Mouse (Mus musculus) CH12.LX (cell line): ENCODE measurements around the gene Gab1. TPM values are rescaled to one million over a fixed set of nuclear protein-coding genes. Genes with fewer than 3 reads are reported as not detected.

ENCODE experiments used
- DNase-seq: peaks from one replicate; pipeline ENCODE4 v3.0.0-alpha.2; 2013; ENCODE audit errors: extremely low read depth
- H3K27ac ChIP-seq: 2 replicates; pipeline ENCODE4 v1.5.1; 2012; ENCODE audit warnings: low read depth, mild to moderate bottlenecking, control low read depth, moderate library complexity; ENCODE audit not compliant: insufficient read depth
- H3K27me3 ChIP-seq: replicated peaks from 2 replicates; pipeline ENCODE3; 2012; ENCODE audit warnings: inconsistent platforms
- H3K36me3 ChIP-seq, 2 experiments: replicated peaks in 1 of 2; 2 replicates each; pipeline versions ENCODE3 to v1.6.1; 2012; ENCODE audit warnings: inconsistent platforms in 1 of 2, low read length in 1 of 2, mild to moderate bottlenecking in 1 of 2, mixed read lengths in 1 of 2, moderate library complexity in 1 of 2; ENCODE audit not compliant: control insufficient read depth in 1 of 2, insufficient read depth in 1 of 2
- H3K4me1 ChIP-seq, 2 experiments: 2 replicates each; pipeline ENCODE4 v1.6.1; 2012; ENCODE audit warnings: inconsistent platforms in 1 of 2, moderate library complexity in 1 of 2; ENCODE audit not compliant: insufficient read depth in 2 of 2, control insufficient read depth in 1 of 2
- H3K4me2 ChIP-seq: 2 replicates; pipeline ENCODE4 v1.6.1; 2012; ENCODE audit warnings: low read depth, mild to moderate bottlenecking, control low read depth; ENCODE audit not compliant: poor library complexity, insufficient read depth, severe bottlenecking
- H3K4me3 ChIP-seq, 3 experiments: fragments of 150-350 bp in 1 of 3; sonication (generic) in 1 of 3; replicated peaks in 1 of 3; 2 replicates each; pipeline versions ENCODE3 to v1.5.1; 2011 to 2012; ENCODE audit warnings: low read depth in 2 of 3, low read length in 2 of 3, mild to moderate bottlenecking in 2 of 3, moderate library complexity in 2 of 3, control low read depth in 1 of 3, improper control_type of control experiment in 1 of 3, inconsistent platforms in 1 of 3, mixed read lengths in 1 of 3; ENCODE audit not compliant: poor library complexity in 1 of 3
- H3K79me2 ChIP-seq: replicated peaks from 2 replicates; pipeline ENCODE4 v1.6.1; 2012; ENCODE audit warnings: mild to moderate bottlenecking, moderate library complexity; ENCODE audit not compliant: control insufficient read depth, poor library complexity, insufficient read depth, severe bottlenecking; ENCODE audit errors: extremely low read depth
- H3K9ac ChIP-seq: 2 replicates; pipeline ENCODE4 v1.6.1; 2012; ENCODE audit warnings: low read depth, mild to moderate bottlenecking, control low read depth, moderate library complexity; ENCODE audit not compliant: insufficient read depth
- H3K9me3 ChIP-seq: replicated peaks from 2 replicates; pipeline ENCODE3; 2012; ENCODE audit warnings: low read length, inconsistent platforms, mixed read lengths
- CTCF ChIP-seq, 2 experiments: IDR thresholded peaks in 1 of 2; conservative IDR thresholded peaks in 1 of 2; 2 replicates each; pipeline ENCODE4 v1.5.1; 2011 to 2012; ENCODE audit warnings: low read depth in 2 of 2, low read length in 2 of 2, improper control_type of control experiment in 1 of 2, inconsistent platforms in 1 of 2, mild to moderate bottlenecking in 1 of 2, moderate library complexity in 1 of 2
- ETS1 ChIP-seq: conservative IDR thresholded peaks from 2 replicates; pipeline ENCODE4 v1.6.1; 2012; ENCODE audit warnings: low read depth, mild to moderate bottlenecking, inconsistent platforms, low read length, improper control_type of control experiment, moderate library complexity
- GABPA ChIP-seq: IDR thresholded peaks from 2 replicates; pipeline ENCODE4 v1.6.1; 2012; ENCODE audit warnings: low read depth, low read length, improper control_type of control experiment, inconsistent platforms; ENCODE audit not compliant: insufficient replicate concordance
- IRF4 ChIP-seq: IDR thresholded peaks from 2 replicates; pipeline ENCODE4 v1.6.1; 2014; ENCODE audit warnings: low read depth, mild to moderate bottlenecking, inconsistent platforms, low read length, improper control_type of control experiment
- MXI1 ChIP-seq: IDR thresholded peaks from 2 replicates; pipeline ENCODE4 v1.6.1; 2011; ENCODE audit warnings: mild to moderate bottlenecking, low read depth, low read length, improper control_type of control experiment
- NRF1 ChIP-seq: IDR thresholded peaks from 2 replicates; pipeline ENCODE4 v1.6.1; 2014; ENCODE audit warnings: low read depth, mild to moderate bottlenecking, inconsistent platforms, low read length, improper control_type of control experiment, moderate library complexity
- RAD21 ChIP-seq: IDR thresholded peaks from 2 replicates; pipeline ENCODE4 v1.6.1; 2011; ENCODE audit warnings: low read depth, mild to moderate bottlenecking, low read length, improper control_type of control experiment, moderate library complexity
- SMC3 ChIP-seq: IDR thresholded peaks from 2 replicates; pipeline ENCODE4 v1.6.1; 2011; ENCODE audit warnings: low read depth, low read length, improper control_type of control experiment
- TBP ChIP-seq: conservative IDR thresholded peaks from 2 replicates; pipeline ENCODE4 v1.6.1; 2011; ENCODE audit warnings: low read depth, low read length, improper control_type of control experiment
- ZC3H11A ChIP-seq: IDR thresholded peaks from 2 replicates; pipeline ENCODE4 v1.6.1; 2012; ENCODE audit warnings: low read depth, mild to moderate bottlenecking, inconsistent platforms, low read length, improper control_type of control experiment
- ZMIZ1 ChIP-seq: IDR thresholded peaks from 2 replicates; pipeline ENCODE4 v1.6.1; 2012; ENCODE audit warnings: low read depth, mild to moderate bottlenecking, inconsistent platforms, low read length, improper control_type of control experiment
- ZNF384 ChIP-seq: IDR thresholded peaks from 2 replicates; pipeline ENCODE4 v1.6.1; 2012; ENCODE audit warnings: low read depth, low read length, improper control_type of control experiment, inconsistent platforms
- dilution Hi-C: fragments of 300-500 bp; cut with MboI; formaldehyde crosslinking; loops from 2 replicates; pipeline ENCODE4 v1.14.3; 2020; ENCODE audit warnings: low sequenced_read_pairs; ENCODE audit not compliant: extremely low pct_unique_long_range_greater_than_20kb, extremely low pct_ligation_motif_present
- in situ Hi-C: fragments of 300-500 bp; cut with MboI; formaldehyde crosslinking; loops from 3 replicates; pipeline ENCODE4 v1.14.3; 2019; ENCODE audit warnings: low sequenced_read_pairs, low pct_ligation_motif_present, low pct_unique_long_range_greater_than_20kb, mixed read lengths
- polyA plus RNA-seq: library from polyadenylated mRNA; unstranded; fragments of >175 nt; gene quantifications from 2 replicates; pipeline ENCODE4 v1.2.1, GENCODE M21; 2012; ENCODE audit warnings: low read depth; ENCODE audit not compliant: insufficient read length
- total RNA-seq, 2 experiments: library from RNA; depleted of rRNA; stranded (reverse); fragments of 300-350 nt in 1 of 2; fragments of >200 nt in 1 of 2; gene quantifications; 2 replicates each; pipeline ENCODE4 v1.2.3; 2012 to 2014

Gab1 gene
- total and polyA plus RNA-seq, 3 experiments, result 0.08 TPM; not detected in 2

GRCm38 (mm10) chr8:80814087-80814791 is 66.1 kb downstream of the Gab1 start:
- DNase-seq, result peak; percentile 45
- Histone ChIP-seq H3K4me1 (peaks cover 3 to 9% of the 10 kb centered on the region in 2 experiments; a peak in 3 of 4 replicates), H3K9me3 (peaks cover 2% of the 10 kb centered on the region), H3K4me3 (peak overlapping the region in 1 of 3 experiments; percentile 15), H3K27ac (no peak overlapping the region), H3K79me2 (no peaks in the 10 kb centered on the region), H3K36me3 (no peaks in the 10 kb centered on the region), H3K4me2 (peak overlapping the region; percentile 51), H3K27me3 (no peaks in the 10 kb centered on the region), H3K9ac (no peak overlapping the region)
- no peak for TF ChIP-seq SMC3
- TF ChIP-seq ZC3H11A, result no peak
- no peak for TF ChIP-seq NRF1
- TF ChIP-seq TBP, result no peak
- no peak for TF ChIP-seq GABPA
- TF ChIP-seq CTCF (conservative IDR thresholded peaks at IDR 0.05 in 1 of 2, IDR thresholded peaks at IDR 0.05 in 1 of 2; ENCODE audit: low read depth in 2 of 2, low read length in 2 of 2), result no peak
- TF ChIP-seq ZMIZ1, result no peak
- dilution Hi-C loops, result no loop called here
- in situ Hi-C loops, result no loop called here

- in situ Hi-C loops, result no loop called here
- Histone ChIP-seq H3K36me3 (no peaks in the 10 kb centered on the region), H3K4me1 (peaks cover 3 to 9% of the 10 kb centered on the region in 2 experiments; a peak in 3 of 4 replicates), H3K9ac (no peak overlapping the region), H3K27ac (no peak overlapping the region), H3K4me2 (peak overlapping the region; percentile 51; the same call in 1 of the 2 replicates), H3K27me3 (no peaks in the 10 kb centered on the region), H3K9me3 (peaks cover 2% of the 10 kb centered on the region), H3K79me2 (no peaks in the 10 kb centered on the region), H3K4me3 (no peak overlapping the region)
- DNase-seq, result peak; percentile 60
- dilution Hi-C loops, result no loop called here
- TF ChIP-seq CTCF (conservative IDR thresholded peaks at IDR 0.05 in 1 of 2, IDR thresholded peaks at IDR 0.05 in 1 of 2; ENCODE audit: low read depth in 2 of 2, low read length in 2 of 2) (peak; percentile 41 to 70; a peak in 3 of 4 replicates), SMC3 (peak; percentile 60), IRF4 (no peak), RAD21 (peak; percentile 45)
These were observed 66.9 kb downstream of the Gab1 start for GRCm38 (mm10) chr8:80813439-80813838.

GRCm38 (mm10) chr8:80811591-80811991 is 68.7 kb downstream of the Gab1 start:
- in situ Hi-C loops, result no loop called here

More at GRCm38 (mm10) chr8:80811591-80811991, 68.7 kb downstream of the Gab1 start:
- Histone ChIP-seq H3K27ac (no peak overlapping the region), H3K79me2 (no peaks in the 10 kb centered on the region), H3K4me3 (no peak overlapping the region), H3K9me3 (no peaks in the 10 kb centered on the region), H3K4me1 (peaks cover 3 to 9% of the 10 kb centered on the region in 2 experiments; a peak in 3 of 4 replicates), H3K27me3 (no peaks in the 10 kb centered on the region), H3K9ac (no peak overlapping the region), H3K36me3 (no peaks in the 10 kb centered on the region), H3K4me2 (no peak overlapping the region)
- TF ChIP-seq ETS1, result no peak
- TF ChIP-seq MXI1, result no peak
- TF ChIP-seq ZNF384, result no peak
- dilution Hi-C loops, result no loop called here
- DNase-seq, result no peak
